Mouse (Mus musculus) adrenal gland (tissue): Measurements from ENCODE around the gene Ankfn1.

Experiments used
- intact Hi-C: fragments of 180-260 bp; cut with DNase I; formaldehyde crosslinking; loops from one replicate; pipeline ENCODE4 v1.15.1; 2025

Ankfn1 gene

DNA sequence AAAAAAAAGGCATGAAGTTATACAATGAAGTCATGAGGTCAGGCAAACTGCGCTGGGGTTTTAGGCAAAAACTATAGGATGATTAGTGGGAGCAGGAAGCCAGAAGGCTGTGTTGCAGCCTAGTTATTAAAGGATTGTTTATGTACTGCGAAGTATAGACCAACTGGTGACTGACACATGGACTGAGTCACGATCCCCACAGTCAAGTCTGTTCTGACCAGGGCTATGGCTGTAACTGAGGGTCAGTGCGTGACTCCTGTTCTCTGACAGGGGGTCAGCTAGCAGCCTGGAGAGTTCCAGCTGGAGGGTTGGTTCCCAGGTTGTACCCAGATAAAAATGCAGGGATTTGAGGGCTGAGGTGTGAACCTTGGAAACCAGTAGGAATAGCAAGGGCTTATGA lies 301.4 kb downstream of the Ankfn1 start:
- intact Hi-C loops: no loop called here

DNA sequence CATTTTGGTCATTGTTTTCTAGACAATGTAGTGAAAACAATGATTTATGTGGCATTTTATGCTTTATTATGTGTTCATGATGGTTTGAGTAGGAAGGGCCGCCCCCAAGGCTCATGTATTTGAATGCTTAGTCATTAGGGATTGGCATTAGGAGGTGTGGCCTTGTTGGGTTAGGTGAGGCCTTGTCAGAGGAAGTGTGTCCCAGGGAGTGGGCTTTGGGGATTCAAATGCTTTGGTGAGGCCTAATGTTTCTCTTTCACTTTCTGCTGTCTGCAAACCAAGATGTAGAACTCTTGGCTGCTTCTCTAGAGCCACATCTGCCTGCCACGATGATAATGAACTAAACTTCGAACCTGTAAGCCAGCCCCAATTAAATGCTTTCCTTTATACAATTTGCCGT lies 304.6 kb downstream of the Ankfn1 start:
- intact Hi-C loops: no loop called here

DNA sequence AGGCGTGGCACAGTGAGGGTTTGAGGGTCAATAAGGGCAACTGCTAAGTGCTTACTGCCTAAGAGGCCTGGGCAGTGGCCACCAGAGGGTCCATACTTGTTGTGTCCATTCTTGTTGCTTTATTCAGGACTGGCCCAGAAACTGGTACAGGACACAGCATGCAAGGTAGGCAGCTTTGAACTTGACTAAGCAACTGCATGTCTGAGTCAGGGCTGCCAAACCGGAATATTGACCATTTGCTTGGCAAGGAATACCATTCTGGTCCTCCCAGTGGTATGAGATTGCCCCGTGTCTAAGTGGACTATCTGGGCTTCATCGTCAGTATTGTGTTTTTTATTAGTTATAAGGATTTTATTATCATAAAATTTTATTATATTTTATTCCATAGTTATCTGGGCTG lies 312.1 kb downstream of the Ankfn1 start:
- intact Hi-C loops: no loop called here

DNA sequence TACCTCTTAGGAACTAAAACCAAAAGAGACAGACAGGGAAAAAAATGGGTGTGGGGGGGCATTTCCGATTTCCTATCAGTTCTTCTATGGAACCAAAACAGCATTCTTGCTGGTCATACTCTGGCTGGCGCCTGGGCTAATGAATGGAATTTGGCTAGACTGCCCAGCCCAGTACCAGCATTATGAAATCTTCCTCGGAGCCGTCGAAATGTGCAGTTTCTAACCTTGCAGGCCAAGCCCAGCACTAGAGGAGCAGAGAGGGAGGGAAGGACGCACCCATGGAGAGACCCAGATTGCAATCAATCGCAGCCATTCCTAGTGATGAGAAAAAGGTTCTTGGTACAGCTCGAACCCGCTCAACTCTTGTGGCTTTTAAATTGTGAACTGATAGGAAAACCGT lies 315.2 kb downstream of the Ankfn1 start:
- intact Hi-C loops: no loop called here

DNA sequence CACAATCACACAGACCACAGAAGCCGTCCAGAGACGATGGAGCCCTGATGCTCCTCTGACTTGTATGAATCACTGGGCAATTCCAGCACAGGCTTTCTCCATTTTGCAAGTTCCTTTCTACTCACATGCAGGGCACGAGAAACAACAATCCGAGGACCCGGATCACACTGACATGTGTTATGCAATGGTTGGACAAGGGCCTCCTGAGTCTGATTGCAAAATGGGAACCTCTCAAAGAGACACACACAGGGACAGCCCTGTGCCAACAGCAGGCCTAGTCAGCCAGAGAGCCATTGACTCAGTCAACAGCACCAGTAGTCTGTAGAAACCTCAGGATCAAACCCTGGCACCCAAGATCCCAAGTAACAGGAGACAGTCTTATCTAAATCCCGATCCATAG lies 318.0 kb downstream of the Ankfn1 start:
- intact Hi-C loops: no loop called here

DNA sequence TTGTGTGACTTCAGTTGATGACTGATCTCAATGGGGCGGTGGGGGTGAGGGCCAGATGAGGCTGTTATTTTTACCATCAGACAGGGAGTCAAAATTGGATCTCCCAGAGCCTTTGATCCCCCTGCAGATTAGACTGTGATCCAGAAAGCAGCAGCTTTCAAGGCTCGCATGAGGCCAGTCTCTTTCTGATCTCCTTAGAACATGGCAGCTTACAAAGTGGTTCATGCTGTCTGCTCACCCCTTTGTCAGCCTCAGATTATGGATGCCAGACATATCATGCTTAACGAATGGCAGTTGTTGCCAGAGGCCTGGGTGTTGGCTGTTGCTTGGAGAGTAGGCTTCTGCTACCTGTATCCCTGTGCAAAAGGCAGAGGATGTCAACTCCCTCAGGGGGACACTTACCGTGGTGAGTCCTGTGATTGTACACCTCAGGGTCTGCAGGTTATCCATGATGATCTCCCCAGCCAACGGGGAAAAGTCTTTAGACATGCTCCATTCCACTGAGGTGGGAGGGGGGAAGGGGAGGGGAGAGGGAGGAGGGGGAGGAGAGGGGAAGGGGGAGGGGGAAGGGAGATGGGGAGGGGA lies 321.7 kb downstream of the Ankfn1 start:
- intact Hi-C loops: no loop called here

DNA sequence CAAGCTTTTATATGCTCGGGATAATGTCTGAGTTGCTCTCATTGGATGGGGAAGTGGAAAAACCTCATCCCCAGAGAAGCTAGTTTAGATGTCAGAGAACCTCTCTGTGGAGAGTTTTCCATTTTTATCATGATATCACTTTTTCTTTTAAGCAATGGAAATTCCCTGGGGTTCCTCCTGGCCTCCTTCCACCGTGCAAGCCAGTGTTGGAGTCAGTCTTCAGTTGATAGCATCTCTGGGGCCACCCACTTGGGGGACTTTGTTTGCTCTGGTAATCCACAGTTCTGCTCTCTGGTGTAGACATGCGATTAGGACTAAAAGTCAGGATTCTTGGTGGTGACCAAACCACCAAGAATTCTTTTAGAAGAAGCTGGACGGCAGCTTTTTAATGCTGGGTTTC lies 322.8 kb downstream of the Ankfn1 start:
- intact Hi-C loops: no loop called here

DNA sequence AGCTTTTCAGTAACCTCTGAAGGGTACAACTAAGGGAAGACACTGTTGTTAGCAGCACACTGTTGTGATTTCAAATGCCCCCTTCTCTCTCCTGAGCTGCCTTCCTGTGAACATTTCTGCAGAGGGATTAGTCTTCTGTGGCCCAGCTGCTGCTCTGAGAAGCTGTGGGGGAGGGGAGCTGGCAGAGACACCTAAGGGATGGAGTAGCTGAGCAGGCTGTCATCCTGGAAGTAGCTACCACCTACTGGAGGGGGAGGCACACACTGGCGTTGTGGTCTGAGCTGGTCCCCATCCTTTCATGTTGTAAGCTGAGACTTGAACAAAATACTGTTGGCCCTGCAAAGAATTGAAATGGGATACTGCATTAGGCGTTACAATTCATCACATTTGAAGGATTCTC lies 324.6 kb downstream of the Ankfn1 start:
- intact Hi-C loops: no loop called here

DNA sequence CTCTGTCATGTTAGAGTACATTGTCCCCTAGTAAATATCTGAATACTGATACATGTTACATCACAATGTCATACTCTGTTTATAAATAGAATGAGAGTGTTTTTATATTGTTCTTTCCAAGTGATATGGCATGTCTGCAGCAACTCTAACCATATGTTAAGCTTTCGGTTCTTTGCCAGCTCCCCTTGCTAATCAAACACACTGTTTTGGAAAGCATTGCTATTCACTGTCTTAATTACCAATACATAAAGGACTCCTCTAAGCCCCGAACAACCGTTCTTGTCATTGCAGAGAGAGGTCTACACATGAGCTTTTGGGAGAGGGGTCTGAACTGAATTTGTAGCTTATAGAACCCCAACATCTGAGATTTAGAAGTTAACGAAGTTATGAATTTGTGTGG lies 327.0 kb downstream of the Ankfn1 start:
- intact Hi-C loops: no loop called here

DNA sequence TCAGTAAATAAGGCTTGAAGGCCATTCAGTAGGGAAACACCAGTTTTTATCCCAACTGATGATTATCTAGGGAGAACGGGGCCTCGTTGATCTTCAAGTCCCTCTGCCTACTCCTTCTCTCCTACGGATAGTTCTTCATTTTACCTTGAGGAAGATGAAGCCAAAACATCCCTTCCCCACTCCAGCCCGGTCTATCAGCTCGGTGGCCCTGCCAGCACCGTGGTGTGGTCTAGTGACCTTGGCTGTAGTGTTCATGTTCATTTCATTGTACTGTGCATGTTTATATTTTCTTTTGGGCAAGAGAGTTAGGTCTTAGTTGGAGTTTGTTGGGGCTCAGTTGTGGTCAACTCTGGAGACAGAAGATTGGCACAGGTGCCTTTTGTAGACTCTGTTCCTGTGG lies 328.5 kb downstream of the Ankfn1 start:
- intact Hi-C loops: no loop called here

DNA sequence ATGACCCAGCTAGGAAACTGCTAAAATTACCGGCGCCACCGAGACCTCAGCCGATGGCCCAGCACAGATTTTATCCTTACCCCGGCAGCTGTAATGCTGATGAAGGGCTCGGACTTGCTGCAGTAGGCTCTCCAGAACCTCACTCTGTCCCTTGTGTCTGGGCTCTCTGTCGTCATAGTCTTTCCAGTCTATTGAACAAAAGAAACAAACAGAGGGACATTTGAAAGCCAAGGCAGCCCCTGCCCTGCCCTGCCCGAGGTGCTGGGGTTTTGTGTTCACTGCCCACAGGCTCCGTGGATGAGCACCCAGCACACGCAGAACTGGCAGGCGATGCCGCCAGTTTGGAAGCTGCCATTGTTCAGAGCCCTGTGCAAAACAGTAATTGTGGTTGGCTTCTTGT lies 330.0 kb downstream of the Ankfn1 start:
- intact Hi-C loops: no loop called here

DNA sequence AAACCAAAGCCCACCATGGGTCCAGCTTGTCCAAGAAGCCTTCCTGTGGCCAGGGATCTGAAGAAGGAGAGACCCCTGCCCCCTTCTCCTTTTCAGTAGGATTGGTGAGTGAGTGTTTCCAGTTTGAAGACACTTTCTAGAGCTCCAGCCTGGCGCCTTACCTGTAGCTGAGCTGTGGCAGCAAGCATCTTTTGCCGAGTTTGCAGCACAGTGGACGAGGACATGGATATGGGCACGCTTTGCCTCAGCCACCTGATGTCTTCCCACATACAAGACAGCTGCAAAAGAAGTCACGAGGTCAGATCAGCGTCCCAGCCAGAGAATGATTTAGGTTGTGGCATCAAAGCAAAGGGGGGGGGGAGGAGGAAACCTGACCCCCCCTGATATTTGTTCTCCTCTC lies 336.9 kb downstream of the Ankfn1 start:
- intact Hi-C loops: no loop called here

DNA sequence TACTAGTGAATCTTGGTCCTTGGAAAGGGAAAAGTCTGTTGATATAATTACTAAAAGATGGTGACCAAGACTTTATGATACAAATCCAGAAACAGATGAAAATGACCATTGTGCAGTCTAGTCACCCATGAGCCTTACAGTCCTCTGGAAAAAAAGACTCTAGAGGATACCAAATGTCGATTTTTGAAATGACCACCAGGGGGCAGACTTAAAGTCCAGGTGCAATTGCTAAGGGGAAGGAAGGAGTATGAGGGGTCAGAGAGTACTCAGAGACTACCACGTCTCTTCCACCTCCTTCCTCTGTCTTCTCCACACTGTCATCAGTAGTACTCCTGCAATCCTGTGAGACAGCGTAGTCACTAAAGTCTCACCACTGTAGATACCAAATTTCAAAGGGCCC lies 353.1 kb downstream of the Ankfn1 start:
- intact Hi-C loops: loop anchor here (2.0 to 10.0 kb wide), 2 partner anchors 120 to 296 kb away; no protein-coding TSS in a partner anchor

DNA sequence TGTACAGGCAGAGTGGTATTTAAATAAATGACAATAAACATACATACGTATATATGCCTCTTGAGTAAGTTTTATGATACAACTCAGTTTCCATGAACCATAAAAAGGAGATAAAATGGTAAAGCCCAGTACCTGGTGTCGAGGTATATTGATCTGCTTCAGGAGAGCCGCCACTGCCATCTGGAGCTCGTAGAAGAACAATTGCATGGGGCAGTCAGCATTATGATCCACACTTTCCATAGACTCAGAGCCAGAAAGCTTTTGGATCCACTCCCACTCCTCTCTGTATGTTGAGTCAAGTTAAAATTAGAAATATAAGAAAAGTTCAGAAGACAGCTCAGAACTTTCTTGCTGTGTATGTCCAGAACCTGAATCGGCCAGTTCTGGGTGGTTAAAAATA lies 354.8 kb downstream of the Ankfn1 start:
- intact Hi-C loops: loop anchor here (10.0 kb wide), 1 partner anchor 122 kb away; no protein-coding TSS in a partner anchor

DNA sequence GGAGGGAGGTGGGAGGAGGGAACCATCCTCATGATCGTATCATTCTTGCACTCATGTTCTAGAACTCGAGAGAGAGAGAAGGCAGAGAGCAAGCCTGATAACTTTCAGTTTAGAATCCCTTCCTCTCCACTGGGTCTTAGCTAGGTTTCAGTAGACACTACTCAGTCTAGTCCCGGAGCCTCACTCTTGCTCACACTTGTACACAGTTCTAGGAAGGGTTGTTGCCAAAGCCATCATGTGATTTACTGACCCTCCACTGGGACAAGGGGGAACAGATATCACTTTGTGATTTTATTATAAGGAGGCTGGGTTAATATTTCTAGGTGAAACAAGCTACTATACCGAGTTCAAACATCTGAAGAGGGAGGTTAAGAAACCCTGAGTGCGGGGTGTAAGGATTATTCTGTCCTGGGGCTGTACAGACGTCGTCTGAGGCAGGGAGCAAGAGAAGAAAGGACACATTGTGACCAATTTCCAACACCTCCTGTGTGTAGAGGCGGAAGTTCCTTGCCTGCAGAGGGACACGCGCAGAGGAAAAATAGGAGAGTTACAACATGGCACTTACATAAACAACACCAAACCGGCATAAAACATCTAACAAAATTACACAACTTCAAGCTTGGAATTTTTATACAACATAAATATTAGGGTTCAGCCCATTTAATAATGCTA lies 356.6 kb downstream of the Ankfn1 start:
- intact Hi-C loops: loop anchor here (10.0 kb wide), 1 partner anchor 124 kb away; no protein-coding TSS in a partner anchor

DNA sequence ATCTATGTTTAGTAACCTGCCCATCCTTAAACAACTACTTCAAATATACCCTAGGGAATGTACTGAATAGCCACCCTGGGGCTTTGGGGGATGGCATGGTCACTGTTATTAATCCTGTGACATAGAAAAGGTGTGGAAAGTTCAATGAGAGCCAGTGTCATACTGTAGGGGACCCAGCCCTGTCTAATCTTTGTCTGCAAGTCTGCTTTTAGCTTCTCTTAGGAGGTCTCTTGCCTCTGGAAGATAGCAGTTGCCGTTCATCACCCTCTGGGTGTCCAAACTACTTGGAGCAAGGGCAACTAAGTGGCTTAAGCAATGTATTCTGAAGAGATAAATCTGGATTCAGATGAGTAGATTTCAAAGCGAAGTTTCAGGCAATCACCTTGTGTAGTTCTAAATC lies 357.6 kb downstream of the Ankfn1 start:
- intact Hi-C loops: loop anchor here (10.0 kb wide), 1 partner anchor 125 kb away; no protein-coding TSS in a partner anchor

DNA sequence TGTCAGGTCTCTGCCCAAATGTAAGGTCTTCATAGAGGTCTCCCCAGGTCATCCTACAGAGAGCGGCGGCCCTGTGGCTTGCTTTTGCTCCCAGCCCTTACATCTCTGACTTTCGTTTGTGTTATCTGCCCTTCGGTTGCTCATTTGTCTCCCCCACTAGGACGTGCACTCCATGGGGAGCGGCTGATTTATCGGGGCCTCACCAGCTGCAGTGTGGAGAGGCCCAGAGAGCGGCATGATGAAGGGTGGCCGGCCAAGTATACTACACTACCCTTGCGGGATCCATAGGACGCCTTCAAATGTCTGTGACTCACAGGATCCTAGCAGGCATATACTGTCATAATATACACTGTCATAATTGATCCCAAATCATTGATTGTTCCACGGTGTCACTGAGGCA lies 358.8 kb downstream of the Ankfn1 start:
- intact Hi-C loops: no loop called here

DNA sequence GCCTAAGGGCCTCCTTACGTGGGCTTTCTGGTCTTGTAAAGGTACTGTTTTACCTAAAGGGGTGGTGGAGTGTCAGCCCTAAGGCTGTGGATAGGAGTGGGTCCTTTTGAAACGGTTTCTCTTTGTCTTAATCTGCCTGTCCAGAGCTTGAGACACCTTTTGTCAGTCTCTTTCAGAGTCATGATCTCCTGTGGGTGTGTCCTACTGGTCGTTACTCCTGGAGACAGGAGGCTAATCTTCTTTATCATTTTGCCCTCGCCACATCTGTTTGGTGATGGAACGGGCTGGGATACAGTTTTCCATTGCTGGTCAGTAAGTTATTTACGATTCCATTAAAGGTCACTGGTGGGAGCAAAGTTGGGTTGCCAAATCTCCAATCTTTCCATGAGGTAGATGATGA lies 360.7 kb downstream of the Ankfn1 start:
- intact Hi-C loops: no loop called here

DNA sequence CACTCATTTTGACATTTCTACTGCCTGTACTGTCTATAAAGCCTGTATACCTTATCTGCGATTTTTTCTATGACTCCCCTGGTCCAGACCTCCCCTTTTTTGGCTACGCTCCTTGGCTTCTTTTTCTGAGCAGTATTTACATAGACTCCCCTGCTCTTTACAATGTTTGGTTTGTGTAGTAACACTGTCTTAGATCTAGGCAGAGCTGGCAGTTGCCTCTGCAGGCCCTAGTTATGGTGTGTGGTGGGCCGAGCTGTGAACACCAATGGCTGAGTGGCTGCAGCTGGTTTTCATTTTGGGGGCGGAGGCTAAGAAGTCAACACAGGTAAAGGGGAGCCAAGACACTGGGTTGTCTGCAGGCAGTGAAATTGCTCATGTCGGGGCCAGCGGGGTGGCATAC lies 368.7 kb downstream of the Ankfn1 start:
- intact Hi-C loops: loop anchor here (10.0 kb wide), 1 partner anchor 244 kb away; no protein-coding TSS in a partner anchor

DNA sequence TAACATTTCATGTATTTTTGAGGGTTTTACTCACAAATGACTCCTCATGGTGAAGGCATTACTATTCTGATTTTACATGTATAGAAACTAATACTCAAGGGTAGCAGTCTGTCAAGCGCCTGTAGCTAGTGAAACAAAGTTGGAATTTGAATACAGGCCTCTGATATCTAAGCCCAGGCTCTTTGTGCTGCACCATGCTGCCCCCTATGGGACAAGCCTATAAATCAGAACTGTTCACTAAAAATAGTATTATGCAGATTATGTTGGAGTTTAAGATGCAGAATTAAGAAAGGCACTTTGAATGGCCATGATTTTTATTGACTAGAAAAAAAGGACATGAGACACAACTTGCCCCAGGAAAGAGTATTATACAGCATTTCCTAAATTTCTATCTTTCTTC lies 373.0 kb downstream of the Ankfn1 start:
- intact Hi-C loops: loop anchor here (10.0 kb wide), 1 partner anchor 240 kb away; no protein-coding TSS in a partner anchor

DNA sequence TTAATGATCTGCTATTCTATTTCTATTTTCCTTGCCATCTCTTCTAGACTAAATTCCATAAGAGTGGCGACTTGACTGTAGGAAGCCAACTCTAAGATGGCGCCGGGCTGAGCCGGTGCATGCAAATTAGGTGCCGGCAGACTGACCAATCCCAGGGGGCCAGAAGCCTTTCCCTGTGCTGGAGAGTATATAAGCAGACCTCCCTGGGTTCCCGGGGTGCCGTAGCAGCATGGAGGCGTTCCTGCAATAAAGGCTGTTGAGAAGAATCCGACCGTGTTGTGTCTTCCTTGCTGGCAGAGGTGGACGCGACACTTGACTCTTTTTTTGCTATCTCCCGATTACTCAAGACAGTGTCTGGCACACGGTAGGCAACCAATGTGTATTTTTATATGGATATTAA lies 374.0 kb downstream of the Ankfn1 start:
- intact Hi-C loops: loop anchor here (10.0 kb wide), 1 partner anchor 239 kb away; no protein-coding TSS in a partner anchor

DNA sequence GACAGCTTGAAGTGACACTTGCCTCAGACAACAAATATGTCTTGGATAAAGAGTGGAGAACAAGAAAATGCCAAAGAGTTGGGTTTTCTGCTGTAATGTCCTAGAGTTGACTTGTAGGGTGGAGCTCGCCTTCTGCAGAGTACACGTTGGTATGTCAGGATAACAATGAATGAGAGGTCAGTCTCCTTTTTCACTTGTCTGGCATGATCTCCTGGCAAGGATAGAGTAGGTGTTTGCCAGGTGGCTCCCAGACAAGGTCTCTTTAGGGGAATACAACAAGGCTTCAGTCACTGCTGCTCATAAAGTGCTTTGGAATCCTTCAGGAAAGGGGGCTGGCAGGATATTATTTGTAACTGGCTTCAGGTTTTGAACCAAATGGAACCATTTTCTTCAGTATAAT lies 388.6 kb downstream of the Ankfn1 start:
- intact Hi-C loops: no loop called here

DNA sequence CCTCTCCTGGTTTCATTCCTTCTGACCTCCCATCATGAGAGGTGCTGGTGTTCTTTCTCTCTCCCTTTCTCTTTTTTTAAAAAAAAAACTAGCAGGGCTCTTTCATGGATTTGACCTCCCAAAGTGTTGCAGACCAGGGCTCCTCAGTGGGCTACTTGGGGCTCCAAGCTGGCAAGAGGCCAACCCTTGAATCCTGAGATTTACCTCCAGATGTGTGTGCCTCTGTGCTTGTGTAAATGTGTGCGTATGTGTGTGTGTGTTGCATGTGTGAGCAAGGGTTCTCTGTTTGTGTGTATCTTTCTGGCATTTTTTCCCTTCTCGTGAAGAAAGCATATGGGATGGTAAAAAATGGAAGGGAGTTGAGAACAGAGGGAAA lies 394.8 kb downstream of the Ankfn1 start:
- intact Hi-C loops: no loop called here
